Mouse (Mus musculus) liver, embryonic 16.5 days (tissue): Measurements from ENCODE around the gene C1qc. TPM values are rescaled to one million over a fixed set of nuclear protein-coding genes. Genes with fewer than 3 reads are reported as not detected.

Experiments used
- ATAC-seq: fragments of 200-750 bp; cut with Nextera tagmentation; 2 replicates; pipeline ENCODE4 v1.8.0; 2017; ENCODE audit warnings: low read depth, mild to moderate bottlenecking, moderate number of reproducible peaks, moderate library complexity
- H3K27ac ChIP-seq: fragments of 300-500 bp; sonication (generic); 2 replicates; pipeline ENCODE4 v1.5.1; 2014; ENCODE audit warnings: mild to moderate bottlenecking, low read length
- H3K27me3 ChIP-seq: fragments of 300-500 bp; sonication (generic); 2 replicates; pipeline ENCODE4 v1.6.1; 2014; ENCODE audit warnings: low read depth, low read length, mixed read lengths; ENCODE audit not compliant: control insufficient read depth, insufficient read depth
- H3K36me3 ChIP-seq: fragments of 300-500 bp; sonication (generic); 2 replicates; pipeline ENCODE4 v1.6.1; 2014; ENCODE audit warnings: mild to moderate bottlenecking; ENCODE audit not compliant: control insufficient read depth, insufficient read depth
- H3K4me1 ChIP-seq: fragments of 300-500 bp; sonication (generic); 2 replicates; pipeline ENCODE4 v1.6.1; 2014; ENCODE audit warnings: low read depth, low read length, mixed read lengths; ENCODE audit not compliant: control insufficient read depth
- H3K4me2 ChIP-seq: fragments of 300-500 bp; sonication (generic); 2 replicates; pipeline ENCODE4 v1.6.1; 2014; ENCODE audit warnings: low read depth, low read length, mixed read lengths
- H3K4me3 ChIP-seq: fragments of 300-500 bp; sonication (generic); 2 replicates; pipeline ENCODE4 v1.5.1; 2014; ENCODE audit warnings: low read depth, mild to moderate bottlenecking, low read length
- H3K9ac ChIP-seq: fragments of 300-500 bp; sonication (generic); 2 replicates; pipeline ENCODE4 v1.6.1; 2014; ENCODE audit warnings: low read depth, low read length
- H3K9me3 ChIP-seq: fragments of 300-500 bp; sonication (generic); replicated peaks from 2 replicates; pipeline ENCODE4 v1.6.1; 2016; ENCODE audit warnings: low read length; ENCODE audit not compliant: control insufficient read depth
- WGBS: fragments of 180-500 bp; shearing (Covaris S2); extraction: QIAGEN DNeasy Blood & Tissue Kit; methylation state at CpG from one replicate; pipeline ENCODE4 v1.1.7; 2014; ENCODE audit not compliant: insufficient replicate concordance; 5-methylcytosine and 5-hydroxymethylcytosine counted together
- polyA plus RNA-seq: library from polyadenylated mRNA; unstranded; fragments of >200 nt; fragmentation: Nextera tagmentation; extraction: Ambion mirVana; gene quantifications from 2 replicates; pipeline ENCODE4 v1.2.1, GENCODE M21; 2015

Gene C1qc
- polyA plus RNA-seq, 1 experiment from 2014 or later: 68.2 TPM

DNA sequence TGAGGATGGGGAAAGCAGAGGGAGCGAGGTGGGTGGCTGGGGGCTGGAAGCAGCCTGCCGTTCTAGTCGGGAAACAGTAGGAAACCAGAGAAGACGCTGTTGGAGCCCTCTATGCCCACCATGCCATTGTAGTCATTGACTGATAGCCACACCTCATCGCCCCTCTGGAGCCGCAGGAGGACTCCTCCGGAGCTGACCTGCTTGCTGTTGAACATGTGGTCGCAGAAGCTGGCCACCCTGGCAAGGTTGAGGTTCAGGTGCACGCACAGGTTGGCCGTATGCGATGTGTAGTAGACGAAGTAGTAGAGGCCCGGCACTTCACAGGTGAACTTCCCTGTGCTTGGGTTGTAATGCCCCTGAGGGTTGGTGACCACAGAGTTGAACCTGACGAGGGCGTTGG is 2.9 kb downstream of the C1qc start:
- Histone ChIP-seq H3K27ac (no peak overlapping the region), H3K4me1 (no peaks in the 10 kb centered on the region), H3K4me3 (no peak overlapping the region), H3K9ac (no peak overlapping the region), H3K9me3 (no peaks in the 10 kb centered on the region), H3K36me3 (no peaks in the 10 kb centered on the region), H3K27me3 (peaks cover 6% of the 10 kb centered on the region; the same call in 1 of the 2 replicates), H3K4me2 (no peak overlapping the region)
- no peak for ATAC-seq
- 71% methylated on average over 15 of the region's 15 CpGs for WGBS

DNA sequence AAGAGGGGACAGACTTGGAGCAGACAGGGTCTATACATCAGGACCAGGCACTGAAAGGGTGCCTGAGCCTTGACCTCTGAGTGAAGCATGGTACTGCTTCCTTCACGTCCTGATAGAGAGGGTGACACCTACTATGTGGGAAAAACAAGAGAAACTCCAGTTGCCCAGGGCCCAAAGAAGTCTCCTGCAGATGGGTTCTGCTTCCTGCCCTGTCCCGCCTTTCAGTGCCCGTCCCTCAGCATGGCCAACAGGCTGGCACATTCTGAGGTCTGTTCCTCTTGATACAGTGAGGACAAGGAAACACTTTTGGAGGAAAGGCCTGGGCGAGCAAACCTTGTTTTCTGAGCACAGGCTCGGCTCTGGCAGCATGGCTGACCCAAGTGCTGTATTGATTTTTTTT is 5.2 kb downstream of the C1qc start:
- Histone ChIP-seq H3K4me1 (no peaks in the 10 kb centered on the region), H3K36me3 (no peaks in the 10 kb centered on the region), H3K4me2 (no peak overlapping the region), H3K4me3 (no peak overlapping the region), H3K27ac (no peak overlapping the region), H3K27me3 (no peaks in the 10 kb centered on the region), H3K9me3 (no peaks in the 10 kb centered on the region), H3K9ac (no peak overlapping the region)
- ATAC-seq: no peak
- 43% methylated on average over 5 of the region's 5 CpGs for WGBS

- Histone ChIP-seq H3K36me3 (no peaks in the 10 kb centered on the region), H3K27me3 (no peaks in the 10 kb centered on the region), H3K9ac (no peak within 1 kb of the TSS), H3K4me1 (no peaks in the 10 kb centered on the region), H3K4me3 (no peak within 1 kb of the TSS; the same call in 1 of the 2 replicates), H3K27ac (no peak within 1 kb of the TSS), H3K9me3 (no peaks in the 10 kb centered on the region), H3K4me2 (no peak within 1 kb of the TSS)
- 29% methylated on average over 7 of the region's 7 CpGs for WGBS
- peak; percentile 41; the same call in 1 of the 2 replicates for ATAC-seq
Observed at GRCm38 (mm10) chr4:136886101-136886500, 6.8 kb downstream of the C1qc start, which contains the start of gene C1qb. TSS of gene C1qb (minus strand) at chr4:136886187.

DNA sequence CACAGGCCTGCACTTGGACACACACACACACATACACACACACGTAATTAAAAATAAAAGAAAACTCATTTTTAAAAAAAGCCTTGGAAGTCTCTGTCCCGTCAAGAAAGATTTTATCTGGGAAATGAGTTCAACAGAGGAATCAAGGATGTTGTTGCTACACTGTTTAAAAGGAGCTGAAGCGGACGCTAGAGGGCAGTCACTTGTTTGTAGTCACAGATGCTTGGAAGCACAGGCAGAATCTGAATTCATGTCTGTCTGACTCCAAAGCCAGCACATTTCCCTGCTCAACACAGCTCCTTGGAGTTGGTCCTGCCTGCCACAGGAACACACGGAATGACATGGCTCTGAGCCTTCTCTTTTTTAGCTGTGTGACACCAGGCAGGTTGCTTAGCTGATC is 14.3 kb downstream of the C1qc start:
- H3K9ac ChIP-seq: no peak overlapping the region
- ATAC-seq: no peak
- H3K27ac ChIP-seq: no peak overlapping the region
- 17% methylated on average over 5 of the region's 5 CpGs for WGBS
- H3K9me3 ChIP-seq: no peaks in the 10 kb centered on the region
- H3K36me3 ChIP-seq: no peaks in the 10 kb centered on the region
- no peak overlapping the region for H3K4me2 ChIP-seq
- no peaks in the 10 kb centered on the region for H3K4me1 ChIP-seq
- H3K27me3 ChIP-seq: no peaks in the 10 kb centered on the region
- H3K4me3 ChIP-seq: no peak overlapping the region

DNA sequence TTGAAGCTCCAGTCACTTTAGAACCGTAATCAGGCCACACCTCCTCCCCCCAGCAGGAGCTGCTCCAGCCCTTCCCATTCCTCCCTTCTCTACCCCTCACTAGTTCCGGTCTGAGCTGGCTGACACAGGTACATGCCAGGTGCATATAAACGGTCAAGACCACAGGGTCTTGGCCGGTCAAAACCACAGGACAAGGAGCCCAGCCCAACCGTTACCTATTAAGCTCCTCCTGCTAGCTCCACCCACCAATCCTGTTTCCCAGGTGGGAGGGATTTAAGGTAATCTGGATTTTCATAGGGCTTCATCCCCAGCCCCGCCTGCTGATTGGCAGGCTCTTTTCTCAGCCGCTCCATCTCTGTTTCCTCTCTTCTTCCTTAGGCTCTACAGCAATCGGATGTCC is 14.7 kb downstream of the C1qc start:
- Histone ChIP-seq H3K4me3 (no peak overlapping the region), H3K36me3 (no peaks in the 10 kb centered on the region), H3K9me3 (no peaks in the 10 kb centered on the region), H3K27ac (no peak overlapping the region), H3K4me2 (no peak overlapping the region), H3K27me3 (no peaks in the 10 kb centered on the region), H3K9ac (no peak overlapping the region), H3K4me1 (no peaks in the 10 kb centered on the region)
- 42% methylated on average over 8 of the region's 8 CpGs for WGBS
- ATAC-seq: no peak

- Histone ChIP-seq H3K27ac (no peak overlapping the region), H3K36me3 (no peaks in the 10 kb centered on the region), H3K27me3 (no peaks in the 10 kb centered on the region), H3K4me3 (no peak overlapping the region), H3K4me2 (no peak overlapping the region), H3K9ac (no peak overlapping the region), H3K9me3 (no peaks in the 10 kb centered on the region), H3K4me1 (no peaks in the 10 kb centered on the region)
- WGBS: 13% methylated on average over 7 of the region's 7 CpGs
- ATAC-seq: no peak
Observed at GRCm38 (mm10) chr4:136876971-136877370, 15.9 kb downstream of the C1qc start.

DNA sequence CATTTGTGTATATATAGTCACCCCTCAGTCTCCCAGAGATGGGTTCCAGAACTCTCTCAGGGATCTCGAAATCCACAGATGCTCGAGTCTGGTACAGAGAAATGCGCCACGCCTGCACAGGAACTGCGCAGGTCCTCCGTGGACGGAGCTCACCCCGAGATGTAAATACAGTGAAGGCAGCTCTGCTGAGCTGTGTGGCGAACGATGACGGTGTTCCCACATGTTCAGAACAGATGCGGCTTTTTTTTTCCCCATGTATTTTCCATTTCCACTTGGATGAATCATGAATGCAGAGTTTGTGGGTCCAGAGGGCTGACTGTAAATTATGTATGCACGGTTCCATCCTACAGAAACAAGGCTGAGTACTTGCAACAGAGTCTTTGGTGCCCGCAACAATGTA is 17.9 kb downstream of the C1qc start:
- no peak overlapping the region for H3K4me2 ChIP-seq
- no peak overlapping the region for H3K4me3 ChIP-seq
- H3K9ac ChIP-seq: no peak overlapping the region
- no peaks in the 10 kb centered on the region for H3K4me1 ChIP-seq
- 72% methylated on average over 14 of the region's 14 CpGs for WGBS
- ATAC-seq: no peak
- H3K27me3 ChIP-seq: no peaks in the 10 kb centered on the region
- no peaks in the 10 kb centered on the region for H3K9me3 ChIP-seq
- H3K27ac ChIP-seq: no peak overlapping the region
- H3K36me3 ChIP-seq: no peaks in the 10 kb centered on the region

- no peak for ATAC-seq
- WGBS: 62% methylated on average over 6 of the region's 6 CpGs
- H3K4me3 ChIP-seq: no peak overlapping the region
- no peak overlapping the region for H3K27ac ChIP-seq
- no peaks in the 10 kb centered on the region for H3K4me1 ChIP-seq
- H3K27me3 ChIP-seq: no peaks in the 10 kb centered on the region; the same call in 1 of the 2 replicates
- H3K9ac ChIP-seq: no peak overlapping the region
- H3K36me3 ChIP-seq: no peaks in the 10 kb centered on the region
- H3K9me3 ChIP-seq: no peaks in the 10 kb centered on the region
- no peak overlapping the region for H3K4me2 ChIP-seq
Observed at GRCm38 (mm10) chr4:136868371-136868770, 24.5 kb downstream of the C1qc start.

- Histone ChIP-seq H3K9ac (no peak overlapping the region), H3K4me1 (no peaks in the 10 kb centered on the region), H3K4me2 (no peak overlapping the region), H3K4me3 (no peak overlapping the region), H3K27ac (no peak overlapping the region), H3K36me3 (no peaks in the 10 kb centered on the region), H3K27me3 (no peaks in the 10 kb centered on the region; the same call in 1 of the 2 replicates), H3K9me3 (no peaks in the 10 kb centered on the region)
- ATAC-seq: no peak
- whole genome bisulfite sequencing: 20% methylated on average over 12 of the region's 12 CpGs
Observed at GRCm38 (mm10) chr4:136867690-136868345, 25.0 kb downstream of the C1qc start.
